Mouse (Mus musculus) ES-E14 (cell line): Measurements from ENCODE around the gene Tmigd1. TPM values are rescaled to one million over a fixed set of nuclear protein-coding genes. Genes with fewer than 3 reads are reported as not detected.

Experiments used
- DNase-seq: peaks from one replicate; pipeline ENCODE4 v3.0.0-alpha.2; 2013; ENCODE audit warnings: low read depth, low spot score
- H3K27ac ChIP-seq: 2 replicates; pipeline ENCODE4 v1.5.1; 2012; ENCODE audit warnings: low read depth, mild to moderate bottlenecking, low read length, moderate library complexity, mixed read lengths; ENCODE audit not compliant: poor library complexity, insufficient read depth, severe bottlenecking
- H3K36me3 ChIP-seq: 2 replicates; pipeline ENCODE4 v1.6.1; 2012; ENCODE audit warnings: mild to moderate bottlenecking, low read length, moderate library complexity, mixed read lengths; ENCODE audit not compliant: control insufficient read depth, poor library complexity, insufficient read depth, severe bottlenecking
- H3K4me1 ChIP-seq, 2 experiments: fragments of 150-350 bp in 1 of 2; sonication (generic) in 1 of 2; 2 replicates each; pipeline ENCODE4 v1.6.1; 2012; ENCODE audit warnings: low read length in 2 of 2, mild to moderate bottlenecking in 1 of 2, mixed read lengths in 1 of 2; ENCODE audit not compliant: control insufficient read depth in 2 of 2, insufficient read depth in 2 of 2, poor library complexity in 1 of 2
- H3K4me3 ChIP-seq, 2 experiments: fragments of 150-350 bp in 1 of 2; sonication (generic) in 1 of 2; 2 replicates each; pipeline ENCODE4 v1.5.1; 2012; ENCODE audit warnings: low read length in 2 of 2, low read depth in 1 of 2, mild to moderate bottlenecking in 1 of 2, mixed read lengths in 1 of 2; ENCODE audit not compliant: insufficient read depth in 1 of 2, poor library complexity in 1 of 2, severe bottlenecking in 1 of 2
- H3K9ac ChIP-seq: 2 replicates; pipeline ENCODE4 v1.6.1; 2012; ENCODE audit warnings: low read depth, mild to moderate bottlenecking, low read length, mixed read lengths; ENCODE audit not compliant: poor library complexity, insufficient read depth, severe bottlenecking
- H3K9me3 ChIP-seq: fragments of 150-350 bp; sonication (generic); 2 replicates; pipeline ENCODE4 v1.6.1; 2012; ENCODE audit warnings: low read depth, mild to moderate bottlenecking, low read length; ENCODE audit not compliant: control insufficient read depth, insufficient read depth
- CHD2 ChIP-seq: IDR thresholded peaks from 2 replicates; pipeline ENCODE4 v1.6.1; 2014; ENCODE audit warnings: mild to moderate bottlenecking, low read depth, low read length, inconsistent platforms
- HCFC1 ChIP-seq: IDR thresholded peaks from 2 replicates; pipeline ENCODE4 v1.6.1; 2012; ENCODE audit warnings: low read length, inconsistent platforms, borderline replicate concordance; ENCODE audit not compliant: insufficient read depth
- MAFK ChIP-seq: IDR thresholded peaks from 2 replicates; pipeline ENCODE4 v1.6.1; 2014; ENCODE audit warnings: mild to moderate bottlenecking, low read depth, low read length, inconsistent platforms; ENCODE audit not compliant: insufficient read depth
- ZC3H11A ChIP-seq: IDR thresholded peaks from 2 replicates; pipeline ENCODE4 v1.6.1; 2012; ENCODE audit warnings: low read depth, mild to moderate bottlenecking, inconsistent platforms, low read length, borderline replicate concordance
- ZNF384 ChIP-seq: IDR thresholded peaks from 2 replicates; pipeline ENCODE4 v1.6.1; 2012; ENCODE audit warnings: low read depth, low read length, inconsistent platforms
- in situ Hi-C, 2 experiments: fragments of 600-800 bp; cut with MboI; formaldehyde crosslinking; loops; one replicate each; pipeline ENCODE4 v1.15.1; 2025; ENCODE audit warnings: low sequenced_read_pairs in 2 of 2, inconsistent platforms in 1 of 2; ENCODE audit not compliant: unreplicated experiment in 2 of 2
- total RNA-seq: library from RNA; depleted of rRNA; stranded (reverse); fragments of 300-350 nt; gene quantifications from 2 replicates; pipeline ENCODE4 v1.2.3, GENCODE M21; 2012; rRNA removed

Gene Tmigd1
- not detected in 2 replicates for total RNA-seq

GRCm38 (mm10) chr11:76901579-76902361, at the start of gene Tmigd1:
Gene Tmigd1 (plus strand): TSS chr11:76902159.
- TF ChIP-seq MAFK (no peak), ZNF384 (no peak), CHD2 (no peak), ZC3H11A (no peak), HCFC1 (no peak)
- Histone ChIP-seq H3K9me3 (no peaks in the 10 kb centered on the region), H3K4me3 (no peak within 1 kb of the TSS), H3K27ac (no peak within 1 kb of the TSS), H3K36me3 (no peaks in the 10 kb centered on the region), H3K9ac (no peak within 1 kb of the TSS), H3K4me1 (no peaks in the 10 kb centered on the region)
- no peak for DNase-seq
- in situ Hi-C loops: no loop called here

- no peak overlapping the region for H3K27ac ChIP-seq
These were observed 47.3 kb upstream of the Tmigd1 start for GRCm38 (mm10) chr11:76854475-76855341.

GRCm38 (mm10) chr11:76856601-76857000, 45.4 kb upstream of the Tmigd1 start:
- Histone ChIP-seq H3K4me3 (no peak overlapping the region), H3K4me1 (no peaks in the 10 kb centered on the region), H3K9ac (no peak overlapping the region), H3K36me3 (no peaks in the 10 kb centered on the region), H3K27ac (no peak overlapping the region), H3K9me3 (no peaks in the 10 kb centered on the region)
- TF ChIP-seq HCFC1 (no peak), CHD2 (no peak), ZNF384 (no peak)
- no peak for DNase-seq
- in situ Hi-C loops: no loop called here

More at GRCm38 (mm10) chr11:76854475-76855341, 47.3 kb upstream of the Tmigd1 start:
- no peak for TF ChIP-seq HCFC1
- TF ChIP-seq ZNF384: no peak
- no peak for TF ChIP-seq ZC3H11A
- no peak for TF ChIP-seq MAFK
- no peak for TF ChIP-seq CHD2
- in situ Hi-C loops: no loop called here
- Histone ChIP-seq H3K4me3 (no peak overlapping the region), H3K4me1 (no peaks in the 10 kb centered on the region), H3K36me3 (no peaks in the 10 kb centered on the region), H3K9me3 (no peaks in the 10 kb centered on the region), H3K9ac (no peak overlapping the region)
- no peak for DNase-seq

DNA sequence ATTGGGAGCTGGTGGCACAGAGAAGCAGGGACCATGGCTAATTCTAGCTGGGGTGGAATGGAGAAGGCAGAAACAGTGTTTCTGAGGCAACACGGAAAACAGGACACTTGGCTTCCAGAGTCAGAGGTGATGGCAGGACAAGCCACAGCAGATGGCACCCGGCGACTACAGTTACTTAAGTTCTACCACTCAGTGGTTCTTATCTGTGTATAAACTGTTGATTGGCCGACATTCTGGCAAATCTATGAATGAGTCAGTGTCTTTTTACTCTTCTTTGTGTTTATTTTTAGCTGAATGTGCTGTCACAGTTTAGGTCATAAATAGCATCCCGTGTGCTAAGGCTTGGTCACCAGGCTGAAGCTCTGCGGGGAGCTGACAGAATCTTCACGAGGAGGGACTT, 44.8 kb upstream of the Tmigd1 start:
- in situ Hi-C loops: no loop called here
- Histone ChIP-seq H3K27ac (no peak overlapping the region), H3K9ac (no peak overlapping the region), H3K36me3 (no peaks in the 10 kb centered on the region), H3K4me1 (no peaks in the 10 kb centered on the region), H3K4me3 (no peak overlapping the region), H3K9me3 (no peaks in the 10 kb centered on the region)
- TF ChIP-seq MAFK (no peak), ZC3H11A (no peak), HCFC1 (no peak), ZNF384 (no peak), CHD2 (no peak)
- DNase-seq: no peak
